Mouse (Mus musculus) layer of hippocampus, adult 8-10 months (tissue): ENCODE data around the gene Frs2. TPM values are rescaled to one million over a fixed set of nuclear protein-coding genes. Genes with fewer than 3 reads are reported as not detected.
"Not testable (repeated sequence)": the region's sequence is repeated elsewhere in the genome, so short reads cannot be mapped to it uniquely, and the experiment has no call there.

ENCODE experiments used
- DNase-seq, 2 experiments: peaks; one replicate each; pipeline ENCODE4 v3.0.0; 2022; ENCODE audit warnings: low spot score in 2 of 2
- total RNA-seq, 4 experiments: library from RNA; stranded (reverse); gene quantifications; 2 replicates each; pipeline ENCODE4 v1.2.4; 2022

The Frs2 gene
- total RNA-seq, 4 experiments from 2014 or later: 35.8 to 44.1 (median 40.8) TPM

DNA sequence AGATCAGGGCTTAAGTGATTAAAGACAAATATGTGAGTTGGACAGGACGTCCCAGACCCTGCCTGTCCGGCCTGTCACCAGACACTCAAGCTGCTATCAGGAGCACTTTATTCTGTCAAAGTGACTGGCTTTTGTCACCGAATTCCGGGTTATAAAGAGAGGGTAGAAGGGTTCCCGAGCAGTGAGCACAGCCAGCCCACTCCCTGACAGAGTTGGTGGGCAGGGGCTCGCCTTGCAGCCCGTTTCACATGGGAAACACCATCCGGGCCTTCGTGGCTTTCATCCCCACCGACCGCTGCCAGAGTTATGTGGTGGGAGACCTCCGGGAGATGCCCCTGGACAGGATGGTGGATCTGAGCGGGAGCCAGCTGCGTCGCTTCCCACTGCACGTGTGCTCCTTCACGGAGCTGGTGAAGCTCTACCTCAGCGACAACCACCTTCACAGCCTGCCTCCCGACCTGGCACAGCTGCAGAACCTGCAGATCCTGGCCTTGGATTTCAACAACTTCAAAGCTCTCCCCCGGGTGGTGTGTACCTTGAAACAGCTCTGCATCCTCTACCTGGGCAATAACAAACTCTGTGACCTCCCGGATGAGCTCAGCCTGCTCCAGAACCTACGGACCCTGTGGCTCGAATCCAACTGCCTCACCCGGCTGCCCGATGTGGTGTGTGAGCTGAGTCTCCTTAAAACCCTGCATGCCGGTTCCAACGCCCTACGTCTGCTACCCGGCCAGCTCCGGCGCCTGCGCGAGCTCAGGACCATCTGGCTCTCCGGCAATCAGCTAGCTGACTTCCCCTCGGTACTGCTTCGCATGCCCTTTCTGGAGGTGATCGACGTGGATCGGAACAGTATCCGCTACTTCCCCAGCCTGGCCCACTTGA lies 102.9 kb downstream of the Frs2 start, which contains the start of gene Lrrc10:
TSS of gene Lrrc10 (plus strand) at position 167 of the 882 bp plus-strand sequence.
- DNase-seq: peak; percentile 32 to 62

DNA sequence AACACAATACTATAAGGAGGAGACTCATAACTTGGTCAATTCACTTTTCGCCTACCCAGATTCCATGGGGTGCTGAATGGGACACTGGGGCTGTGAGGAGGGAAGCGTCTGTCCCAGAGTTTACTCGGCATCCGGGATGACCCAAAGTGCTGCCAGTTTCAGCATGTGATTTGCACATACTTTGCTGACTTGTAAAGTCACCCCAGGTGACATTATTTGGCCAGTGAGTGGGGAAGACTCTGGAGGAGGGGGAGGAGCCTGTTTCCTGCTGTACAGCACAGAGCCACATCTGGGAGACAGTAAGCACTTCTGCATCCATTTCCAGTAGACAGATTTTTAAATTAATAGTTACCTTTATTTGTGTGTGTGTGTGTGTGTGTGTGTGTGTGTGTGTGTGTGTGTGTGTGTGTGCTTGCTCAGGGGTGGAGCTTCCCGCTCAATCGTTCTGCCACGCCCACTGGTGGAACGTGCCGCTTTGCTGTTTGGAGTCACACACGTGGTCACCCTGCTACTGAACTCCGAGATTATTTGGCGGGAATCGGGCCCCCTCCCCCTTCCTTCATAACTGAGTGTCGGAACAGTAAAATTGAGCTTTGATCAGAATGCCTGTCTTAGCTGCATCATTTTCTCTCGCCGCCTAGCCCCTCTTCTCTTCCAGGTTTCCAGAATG lies 104.7 kb downstream of the Frs2 start:
- DNase-seq: not testable (repeated sequence)

DNA sequence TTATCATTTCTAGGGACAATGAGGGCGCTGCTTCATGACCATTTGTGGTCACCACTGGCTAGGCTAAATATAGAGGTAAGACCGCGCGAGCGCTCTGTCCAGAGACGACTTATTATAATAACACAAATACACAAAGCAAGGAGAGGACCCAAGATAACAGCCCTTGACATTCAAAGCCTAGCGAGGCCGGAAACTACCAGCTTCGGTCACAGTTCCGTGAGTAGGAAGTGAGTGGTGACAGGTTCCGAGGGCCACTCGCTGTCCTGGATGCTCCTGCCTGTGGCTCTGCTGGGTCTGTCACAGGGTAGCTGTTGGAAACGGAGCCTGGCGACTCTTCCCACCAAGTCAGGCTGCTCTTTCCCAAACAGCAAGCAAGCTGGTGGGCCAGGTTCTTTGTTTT lies 106.0 kb downstream of the Frs2 start:
- no peak for DNase-seq

DNA sequence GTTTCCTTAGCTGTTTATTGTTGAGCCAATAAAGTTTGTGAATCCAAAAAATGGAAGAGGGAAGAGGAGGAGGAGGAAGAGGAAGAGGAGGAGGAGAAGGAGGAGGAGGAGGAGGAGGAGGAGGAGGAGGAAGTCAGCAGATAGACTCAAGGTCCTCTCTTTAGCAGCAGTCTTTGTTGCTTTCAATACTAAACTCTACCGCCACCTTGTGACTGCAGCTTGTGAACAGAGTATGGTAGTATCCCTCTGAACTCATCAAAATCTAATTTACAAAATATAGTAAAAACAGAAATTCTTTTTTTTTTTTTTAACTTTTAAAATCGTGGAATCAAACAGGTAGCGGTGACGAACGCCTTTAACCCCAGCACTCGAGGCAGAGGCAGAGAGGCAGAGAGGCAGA lies 108.0 kb downstream of the Frs2 start:
- no peak for DNase-seq

DNA sequence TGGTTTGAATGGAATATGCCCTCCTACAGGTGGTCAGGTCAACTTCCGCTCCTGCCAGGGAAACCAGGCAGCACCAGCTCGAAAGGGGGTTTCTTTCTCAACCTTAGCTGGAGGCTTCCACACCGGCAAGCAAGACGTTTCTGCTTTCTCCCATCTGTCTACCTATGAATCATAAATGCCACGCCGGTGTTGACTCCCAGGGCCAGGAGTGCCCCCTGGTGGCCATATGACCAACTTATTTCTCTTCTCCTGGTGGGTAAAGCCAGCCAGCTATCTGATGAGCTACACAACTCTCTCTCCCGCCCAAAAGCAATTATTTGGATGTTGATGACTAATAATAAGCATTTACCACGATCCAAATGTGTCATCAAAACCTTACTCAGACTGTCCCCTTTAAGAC lies 114.5 kb downstream of the Frs2 start:
- DNase-seq: peak; percentile 59 to 78

DNA sequence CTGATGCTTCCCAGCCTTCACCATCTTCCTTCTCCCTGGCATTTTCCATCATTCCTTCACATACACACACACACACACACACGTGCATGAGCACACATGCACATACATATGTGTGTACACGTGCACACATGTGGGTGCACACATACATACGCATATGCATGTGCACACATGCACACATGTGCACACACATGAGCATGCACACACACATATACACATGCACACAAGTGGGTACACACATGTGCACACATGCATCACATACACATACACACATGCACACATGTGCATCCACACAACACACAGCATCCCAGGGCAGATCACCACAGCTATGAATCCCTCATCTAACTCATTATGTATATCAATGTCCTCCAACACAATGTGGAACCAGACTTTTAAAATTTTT lies 117.2 kb downstream of the Frs2 start:
- DNase-seq: no peak

DNA sequence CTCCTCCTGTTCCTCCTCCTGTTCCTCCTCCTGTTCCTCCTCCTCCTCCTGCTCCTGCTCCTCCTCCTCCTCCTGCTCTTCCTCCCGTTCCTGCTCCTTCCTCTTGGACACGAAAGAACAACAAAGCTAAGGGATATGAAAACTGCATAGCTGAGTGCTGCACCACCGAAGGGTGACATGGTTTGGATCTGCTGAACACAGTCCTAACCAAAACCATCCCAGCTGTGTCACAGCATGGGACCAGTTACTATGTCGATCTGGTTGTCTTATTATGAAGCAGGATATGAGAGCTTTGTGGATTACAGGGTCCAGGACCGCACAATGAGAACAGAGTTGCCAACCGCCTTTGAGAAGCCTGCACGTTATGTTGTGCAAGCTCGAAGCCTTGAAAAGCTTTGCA lies 122.2 kb downstream of the Frs2 start:
- no peak for DNase-seq

DNA sequence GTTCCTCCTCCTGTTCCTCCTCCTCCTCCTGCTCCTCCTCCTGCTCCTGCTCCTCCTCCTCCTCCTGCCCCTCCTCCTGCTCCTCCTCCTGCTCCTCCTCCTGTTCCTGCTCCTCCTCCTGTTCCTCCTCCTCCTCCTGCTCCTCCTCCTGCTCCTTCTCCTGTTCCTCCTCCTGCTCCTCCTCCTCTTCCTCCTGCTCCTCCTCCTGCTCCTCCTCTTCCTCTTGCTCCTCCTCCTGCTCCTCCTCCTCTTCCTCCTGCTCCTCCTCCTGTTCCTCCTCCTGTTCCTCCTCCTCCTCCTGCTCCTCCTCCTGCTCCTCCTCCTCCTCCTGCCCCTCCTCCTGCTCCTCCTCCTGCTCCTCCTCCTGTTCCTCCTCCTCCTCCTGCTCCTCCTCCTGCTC lies 122.6 kb downstream of the Frs2 start:
- not testable (repeated sequence) for DNase-seq

DNA sequence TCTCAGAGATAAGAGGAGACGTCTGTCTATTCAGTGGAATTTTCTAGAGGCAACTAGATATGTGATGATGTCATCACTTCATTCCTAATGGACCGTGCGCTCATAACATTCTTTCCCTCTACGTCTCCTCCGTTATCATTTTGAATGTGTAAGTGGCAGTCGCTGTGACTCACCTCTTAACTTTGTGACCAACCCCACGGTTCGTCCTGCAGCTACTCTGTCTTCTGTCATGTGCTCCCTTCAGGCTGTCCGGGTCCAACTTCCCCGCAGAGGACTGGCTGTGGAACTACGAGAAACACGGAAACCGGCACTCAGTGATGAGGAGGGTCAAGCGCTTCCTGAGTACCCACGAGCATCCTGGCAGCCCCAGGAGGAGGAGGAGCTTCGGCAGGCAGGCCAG lies 124.6 kb downstream of the Frs2 start:
- DNase-seq: no peak

DNA sequence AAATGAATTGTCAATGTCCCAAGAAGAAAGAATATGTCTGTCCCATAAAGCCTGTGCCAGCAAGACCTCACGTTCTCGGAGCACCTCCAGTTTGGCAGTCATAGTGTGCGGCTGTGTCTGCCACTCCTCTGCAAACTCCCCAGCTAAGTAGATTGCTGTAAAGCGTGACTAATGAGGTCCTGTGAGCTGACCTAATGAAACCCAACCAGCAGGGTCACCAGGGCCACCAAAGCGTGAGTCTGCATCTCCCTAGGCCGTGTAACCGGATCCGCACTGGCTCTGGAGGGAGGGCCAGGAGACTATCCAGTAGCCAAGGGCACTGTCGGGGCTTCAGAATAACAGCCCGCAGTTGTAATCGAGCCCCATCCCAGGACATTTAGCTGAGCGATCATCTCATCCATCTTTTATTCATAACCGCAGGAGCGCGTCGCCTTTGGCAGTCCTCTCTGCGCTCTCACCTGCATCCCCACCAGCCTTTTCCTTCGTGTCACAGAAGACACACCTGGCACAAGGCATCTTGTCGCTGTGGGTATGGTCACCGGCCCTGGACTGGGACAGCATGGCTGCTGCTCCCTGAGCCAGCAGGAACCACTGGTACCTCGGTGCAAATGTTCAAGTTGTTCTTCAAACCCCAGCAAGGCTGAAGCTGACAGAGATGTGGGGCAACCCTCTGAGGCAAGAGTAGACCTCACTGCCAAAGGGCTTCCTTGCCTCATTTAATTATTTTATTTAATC lies 127.1 kb downstream of the Frs2 start:
- no peak for DNase-seq

Other genes starting within 250 kb of the Frs2 start
- gene Rab3ip, start 197.8 kb downstream of the Frs2 start, total RNA-seq: 10 to 100 TPM; 47.1 to 62.3 (median 58.9) TPM
- gene Gm10271, start 175.9 kb downstream of the Frs2 start, total RNA-seq: not detected
- gene Best3, start 162.2 kb downstream of the Frs2 start, total RNA-seq: 1 to 10 TPM; 1.5 to 2.8 (median 2.5) TPM
- gene Lrrc10, start 103.2 kb downstream of the Frs2 start, total RNA-seq: under 1 TPM in 1 of 4 experiments, not detected in 3; 0.23 TPM
- 100 to 1,000 TPM; 161 to 170 (median 162) TPM for gene Cct2, start 84.7 kb downstream of the Frs2 start, total RNA-seq
- 10 to 100 TPM; 39.1 to 45.2 (median 40.7) TPM for gene Yeats4, start 76.0 kb upstream of the Frs2 start, total RNA-seq
- gene 9530003J23Rik, start 90.2 kb upstream of the Frs2 start, total RNA-seq: not detected
- gene Lyz2, start 133.8 kb upstream of the Frs2 start, total RNA-seq: 100 to 1,000 TPM in 2 of 4 experiments, 10 to 100 TPM in 2; 14.0 to 253 (median 119) TPM
- 10 to 100 TPM in 2 of 4 experiments, 1 to 10 TPM in 2; 1.5 to 22.0 (median 11.7) TPM for gene Lyz1, start 144.3 kb upstream of the Frs2 start, total RNA-seq
- gene Cpsf6, start 231.5 kb upstream of the Frs2 start, total RNA-seq: 100 to 1,000 TPM; 104 to 124 (median 117) TPM